Mouse (Mus musculus): ENCODE measurements around the gene 1700018B08Rik. TPM values are rescaled to one million over a fixed set of nuclear protein-coding genes. Genes with fewer than 3 reads are reported as not detected.

1700018B08Rik gene
- polyA plus RNA-seq, 1 experiment from 2014 or later: not detected

DNA sequence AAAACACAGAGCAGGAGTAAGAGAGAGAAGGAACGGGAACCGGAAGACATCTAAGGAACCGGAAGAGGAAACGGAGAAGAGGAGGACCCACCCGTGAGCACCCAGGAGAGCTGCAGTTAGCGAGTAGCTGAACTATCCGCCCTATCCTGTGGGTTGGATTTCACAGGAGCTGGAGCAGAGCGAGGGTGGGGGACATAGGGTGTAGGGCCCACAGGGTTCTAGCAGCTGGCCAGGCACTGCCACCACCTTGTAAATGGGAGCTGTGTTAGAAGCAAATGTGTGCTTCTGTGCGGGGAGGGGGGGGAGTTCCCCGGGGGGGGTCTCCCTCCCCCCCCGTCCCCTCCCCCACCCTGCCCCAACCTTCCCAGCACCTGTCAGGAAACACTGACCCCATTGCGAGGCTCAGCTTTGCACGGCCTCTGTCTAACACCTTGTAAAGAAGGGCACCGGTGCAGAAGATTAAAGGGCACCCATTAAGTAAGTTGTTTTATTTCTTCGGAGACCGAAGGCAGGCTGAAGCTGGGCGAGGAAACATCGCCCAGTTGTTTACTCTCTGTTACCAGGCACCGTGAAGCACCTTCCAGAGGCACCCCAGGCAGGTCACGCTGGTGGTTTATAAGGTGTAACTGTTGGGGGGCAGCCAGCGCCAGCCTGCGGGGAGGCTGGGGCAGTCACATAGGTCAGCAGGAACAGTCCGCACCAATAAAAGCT lies 59.9 kb downstream of the 1700018B08Rik start:
- ATAC-seq (ENCODE audit: low FRiP score): no peak
- H3K27ac ChIP-seq (replicated peaks): no peak overlapping the region
- H3K9ac ChIP-seq (replicated peaks): no peak overlapping the region
- H3K4me2 ChIP-seq: no peak overlapping the region
- no peaks in the 10 kb centered on the region for H3K36me3 ChIP-seq
- 57% methylated on average over 22 of the region's 23 CpGs for WGBS
- peaks cover 13% of the 10 kb centered on the region for H3K4me1 ChIP-seq
- H3K4me3 ChIP-seq (replicated peaks): no peak overlapping the region
- H3K27me3 ChIP-seq (replicated peaks): 0 out of 2 replicates have a peak, but pooled peaks cover 14% of the 10 kb centered on the region
- no peaks in the 10 kb centered on the region for H3K9me3 ChIP-seq (replicated peaks)

Other genes with a start within 250 kb of the 1700018B08Rik start
- 38.3 and 44.2 TPM in 2 replicates for gene Fbxo31, start 34.5 kb upstream of the 1700018B08Rik start, polyA plus RNA-seq (2015; fragmentation: Nextera tagmentation; extraction: Ambion mirVana)
- 315 and 351 TPM in 2 replicates for gene Map1lc3b, start 46.0 kb upstream of the 1700018B08Rik start, polyA plus RNA-seq (2015; fragmentation: Nextera tagmentation; extraction: Ambion mirVana)
- 16.7 and 21.3 TPM in 2 replicates for gene Zcchc14, start 108.6 kb upstream of the 1700018B08Rik start, polyA plus RNA-seq (2015; fragmentation: Nextera tagmentation; extraction: Ambion mirVana)
- gene Jph3, start 185.3 kb upstream of the 1700018B08Rik start, polyA plus RNA-seq (2015; fragmentation: Nextera tagmentation; extraction: Ambion mirVana): 107 and 133 TPM in 2 replicates

Measured in neural tube, embryonic 15.5 days (tissue).